Mouse (Mus musculus) gastrocnemius, postnatal 10 days (tissue): ENCODE measurements at regions not wholly inside any gene's neighbourhood (a gene's known extent, or its start where the extent isn't known, plus 50 kb on each side); places are given as distances from the start of the nearest gene placed in this dataset.

Experiments
- DNase-seq: peaks from one replicate; pipeline ENCODE4 v3.0.0; 2021; ENCODE audit warnings: mixed read lengths

GRCm38 (mm10) chr9:120766881-120767280, 162.1 kb upstream of the Ctnnb1 start:
- no peak for DNase-seq

GRCm38 (mm10) chr9:120767396-120767795, 161.6 kb upstream of the Ctnnb1 start:
- DNase-seq: no peak

- no peak for DNase-seq
Measured at GRCm38 (mm10) chr9:120769056-120769455, 160.0 kb upstream of the Ctnnb1 start.

- DNase-seq: no peak
Measured at GRCm38 (mm10) chr9:120769679-120770078, 159.3 kb upstream of the Ctnnb1 start.

- DNase-seq: no peak
Measured at GRCm38 (mm10) chr9:120770886-120771285, 158.1 kb upstream of the Ctnnb1 start.

GRCm38 (mm10) chr9:120771896-120772530, 157.0 kb upstream of the Ctnnb1 start:
- DNase-seq: no peak

- no peak for DNase-seq
Measured at GRCm38 (mm10) chr9:120774251-120774650, 154.8 kb upstream of the Ctnnb1 start.

GRCm38 (mm10) chr9:120774772-120775171, 154.2 kb upstream of the Ctnnb1 start:
- no peak for DNase-seq

- no peak for DNase-seq
Measured at GRCm38 (mm10) chr9:120775721-120776120, 153.3 kb upstream of the Ctnnb1 start.

- DNase-seq: no peak
Measured at GRCm38 (mm10) chr9:120776456-120777001, 152.5 kb upstream of the Ctnnb1 start.

GRCm38 (mm10) chr9:120777016-120777415, 152.0 kb upstream of the Ctnnb1 start:
- no peak for DNase-seq

- no peak for DNase-seq
Measured at GRCm38 (mm10) chr9:120777501-120777900, 151.5 kb upstream of the Ctnnb1 start.

GRCm38 (mm10) chr9:120778423-120778822, 150.6 kb upstream of the Ctnnb1 start:
- no peak for DNase-seq

- DNase-seq: no peak
Measured at GRCm38 (mm10) chr9:120794210-120794609, 134.8 kb upstream of the Ctnnb1 start.

- no peak for DNase-seq
Measured at GRCm38 (mm10) chr9:120796111-120796880, 132.7 kb upstream of the Ctnnb1 start.

- no peak for DNase-seq
Measured at GRCm38 (mm10) chr9:120797996-120798663, 130.9 kb upstream of the Ctnnb1 start.

GRCm38 (mm10) chr9:120798901-120799300, 130.1 kb upstream of the Ctnnb1 start:
- DNase-seq: no peak

GRCm38 (mm10) chr9:120802646-120803045, 126.4 kb upstream of the Ctnnb1 start:
- no peak for DNase-seq

- DNase-seq: no peak
Measured at GRCm38 (mm10) chr9:120804760-120805294, 124.2 kb upstream of the Ctnnb1 start.

GRCm38 (mm10) chr9:120808741-120809425, 120.1 kb upstream of the Ctnnb1 start:
- no peak for DNase-seq

GRCm38 (mm10) chr9:120811522-120811921, 117.5 kb upstream of the Ctnnb1 start:
- DNase-seq: no peak

- no peak for DNase-seq
Measured at GRCm38 (mm10) chr9:120812667-120813210, 116.3 kb upstream of the Ctnnb1 start.
